Mouse (Mus musculus) 416B (cell line): ENCODE results near the gene Tmem129.

Source experiments
- DNase-seq: peaks from one replicate; pipeline ENCODE4 v3.0.0; 2011; ENCODE audit warnings: low read depth

Tmem129 gene

GRCm38 (mm10) chr5:33637606-33638350 is 20.4 kb downstream of the Tmem129 start:
- DNase-seq = no peak

GRCm38 (mm10) chr5:33635361-33635760 is 22.9 kb downstream of the Tmem129 start:
- DNase-seq = no peak

- DNase-seq = no peak
Measured at GRCm38 (mm10) chr5:33632526-33632925, 25.7 kb downstream of the Tmem129 start.

DNA sequence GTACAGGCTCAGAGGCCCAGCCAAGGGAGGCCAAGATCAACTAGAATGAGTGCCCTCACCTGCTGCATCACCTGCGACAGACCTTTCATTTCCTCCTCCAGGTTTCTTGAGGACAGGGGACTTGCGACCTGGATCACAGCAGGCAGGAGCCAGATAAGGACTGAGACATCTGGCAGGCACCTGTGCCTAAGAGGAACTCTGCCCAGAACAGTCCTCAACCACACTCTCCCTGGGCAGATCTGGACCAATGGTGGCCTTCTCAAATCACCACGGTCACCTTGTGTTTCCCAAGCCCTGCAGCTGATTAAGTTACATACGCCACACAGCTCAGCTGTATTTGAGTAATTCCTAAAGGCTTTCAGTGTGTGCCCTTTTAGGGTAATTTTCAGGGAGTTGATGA is 27.6 kb downstream of the Tmem129 start:
- DNase-seq = peak; percentile 51

- DNase-seq = peak; percentile 70
Measured at GRCm38 (mm10) chr5:33630061-33630460, 28.2 kb downstream of the Tmem129 start.

GRCm38 (mm10) chr5:33629301-33629987 is 28.8 kb downstream of the Tmem129 start, which contains the start of the genes Fam53a and Gm9903:
Fam53a (minus strand) TSS chr5:33629635.
Gm9903 (plus strand) TSS chr5:33629925.
- DNase-seq = peak; percentile 97

- peak; percentile 79 for DNase-seq
Measured at GRCm38 (mm10) chr5:33628820-33629300, 29.4 kb downstream of the Tmem129 start.

- peak; percentile 84 for DNase-seq
Measured at GRCm38 (mm10) chr5:33627968-33628367, 30.2 kb downstream of the Tmem129 start.

- no peak for DNase-seq
Measured at GRCm38 (mm10) chr5:33623766-33624165, 34.5 kb downstream of the Tmem129 start.

DNA sequence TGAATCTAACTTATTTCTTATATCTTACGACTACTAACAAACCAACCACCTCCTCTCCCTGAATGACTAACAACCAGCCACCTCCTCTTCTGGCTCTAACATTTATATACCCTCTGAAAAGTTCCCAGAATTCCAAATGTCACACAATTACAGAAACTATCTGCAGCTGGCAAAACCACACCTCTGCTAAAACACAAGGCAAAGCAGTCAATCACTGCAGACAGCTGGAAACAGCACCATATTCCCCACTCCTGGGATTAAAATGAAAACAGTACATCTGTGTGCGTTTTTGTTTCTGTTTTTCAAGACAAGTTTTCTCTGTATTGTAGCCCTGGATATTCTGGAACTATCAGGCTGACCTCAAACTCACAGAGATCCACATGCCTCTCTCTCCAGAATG is 35.5 kb downstream of the Tmem129 start:
- no peak for DNase-seq

- DNase-seq = no peak
Measured at GRCm38 (mm10) chr5:33614391-33614790, 43.8 kb downstream of the Tmem129 start.

DNA sequence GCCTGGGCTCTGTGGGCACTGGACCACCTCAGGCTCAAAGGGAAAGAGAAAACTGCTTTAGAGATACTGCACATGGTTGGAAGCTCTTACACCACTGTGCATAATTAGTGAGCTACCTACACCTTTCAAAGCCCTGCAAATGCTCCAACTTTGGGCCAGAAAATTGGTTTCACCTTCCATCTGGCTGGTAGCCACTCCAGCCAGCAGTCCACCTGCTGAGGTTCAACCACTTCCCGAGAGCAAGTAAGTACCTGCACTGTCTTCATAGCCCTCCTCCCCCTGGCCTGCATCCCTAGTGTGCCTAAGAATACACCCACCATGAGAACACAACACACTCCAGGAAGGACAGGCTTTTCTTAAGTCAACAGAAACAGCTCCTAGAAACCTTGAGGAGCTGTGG is 46.4 kb downstream of the Tmem129 start:
- no peak for DNase-seq

DNA sequence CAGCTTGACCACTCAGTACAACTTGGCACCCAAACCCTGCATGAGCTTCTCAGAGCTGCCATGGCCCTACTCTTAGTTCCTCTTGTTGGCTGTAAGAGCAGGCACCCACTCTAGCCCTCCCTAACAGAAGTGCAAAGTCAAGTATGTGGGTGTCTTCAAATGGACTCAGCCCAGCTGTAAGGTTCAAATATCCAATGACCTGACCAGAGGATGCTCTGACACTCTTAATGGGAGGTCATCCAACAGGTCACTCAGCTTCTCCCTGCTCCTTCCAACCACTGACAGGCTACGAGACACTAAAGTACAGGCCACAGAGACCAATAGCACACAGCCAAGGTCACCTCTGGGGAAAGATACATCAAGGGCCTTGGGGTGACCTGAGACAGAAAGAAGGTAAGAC is 49.0 kb downstream of the Tmem129 start:
- DNase-seq = no peak

GRCm38 (mm10) chr5:33607434-33607833 is 50.8 kb downstream of the Tmem129 start:
- DNase-seq = no peak

GRCm38 (mm10) chr5:33606631-33607030 is 51.6 kb downstream of the Tmem129 start:
- no peak for DNase-seq

DNA sequence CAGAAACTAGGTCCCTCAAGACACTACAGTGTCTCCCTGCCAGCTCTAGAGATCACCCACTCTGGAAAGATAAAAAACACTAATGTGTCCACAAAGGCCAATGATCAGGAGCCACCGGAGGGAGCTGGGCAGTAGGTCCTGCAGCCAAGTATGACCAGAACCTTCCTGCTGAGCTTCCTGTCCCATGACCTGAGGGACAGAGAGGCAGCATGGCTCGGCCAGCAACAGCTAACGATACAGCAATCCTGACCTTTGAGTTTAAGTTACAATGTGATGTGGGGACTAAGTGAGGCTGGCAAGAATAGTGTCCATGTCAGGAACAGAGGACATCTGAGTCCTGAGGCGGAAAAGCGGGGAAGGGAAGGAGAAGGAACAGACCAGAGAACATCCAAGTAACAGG is 52.9 kb downstream of the Tmem129 start:
- peak; percentile 7 for DNase-seq
